Mouse (Mus musculus): Measurements from ENCODE around the gene Ms4a8a.

- TF ChIP-seq CTCF (IDR thresholded peaks at IDR 0.05; ENCODE audit: insufficient read depth, low read length) (no peak), POLR2A (IDR thresholded peaks at IDR 0.05; ENCODE audit: borderline replicate concordance, extremely low read depth, low read depth, low read length) (no peak)
These were observed 48.8 kb upstream of the Ms4a8a start for GRCm38 (mm10) chr19:11129702-11130101.

Measured in lung, adult 2 months (tissue).